21 mouse cellular contexts compared by ENCODE assay signal in genomic region chr1:102139021-102139420, GRCm38 (mm10).
DNase-seq lines count a peak whose midpoint lies in the region; ATAC-seq lines count a peak whose summit lies in the region.
"Had no signal": no experiment of that assay in that cellular context is flagged by ENCODE, and none has a peak within 500 bp of the region (broad histone marks: within the 10 kb centered on the region; RNA-seq: fewer than 3 reads in every experiment).

No protein-coding gene starts in this region.

- DNase-seq in frontal cortex, postnatal 14 days (ENCODE audit: low spot score in 2 of 2), result no peak
- DNase-seq in left cerebral cortex, adult 11 months (ENCODE audit: low spot score), result peak; percentile 11
- no peak for DNase-seq in left cerebral cortex, postnatal 4 days
- DNase-seq in right cerebral cortex, postnatal 25 days, result peak; percentile 5
- no peak for DNase-seq in right cerebral cortex, postnatal 10 days (ENCODE audit: low spot score in 2 of 2)
- no peak for DNase-seq in yolk sac, embryonic 10.5 days (ENCODE audit: low spot score)
- DNase-seq: adrenal gland, adult 8-10 months; adrenal gland, postnatal 25 days; cerebellum, adult 18-20 months; cerebellum, adult 9-10 months; cerebellum, postnatal 14 days; gastrocnemius, postnatal 10 days; gastrocnemius, postnatal 36 days; heart, adult 2 months; heart, postnatal 14 days; heart, postnatal 4 days had no signal

- intact Hi-C loops in left cerebral cortex, postnatal 4 days (cut with DNase I), result no loop called here

- ATAC-seq in frontal cortex, adult (ENCODE audit: low TSS enrichment), result peak; percentile 100
- ATAC-seq: activated CD4-positive, CD25-positive, alpha-beta regulatory T cell, adult 4 months; forebrain, embryonic 13.5 days; forebrain, embryonic 16.5 days; hindbrain, postnatal 0 days had no signal

Comparison
In these comparisons a context has a peak if more than half of its experiments do, and no peak if none do; other contexts are left out.
1. DNase-seq: peak in left cerebral cortex, adult 11 months (single experiment) and right cerebral cortex, postnatal 25 days (single experiment); none in frontal cortex, postnatal 14 days (0 of 2), left cerebral cortex, postnatal 4 days (single experiment), right cerebral cortex, postnatal 10 days (0 of 2) and yolk sac, embryonic 10.5 days (single experiment).